ENCODE assay signal across 1 mouse cellular context in genomic region chr2:118914685-118915084, GRCm38 (mm10).
TF ChIP-seq lines count a peak whose summit lies in the region.

No protein-coding gene starts in this region.

TF ChIP-seq in CH12.LX, 34 proteins besides CTCF, POLR2A, EP300 and RAD21 (continued from another document):
- TF ChIP-seq ZMIZ1 (IDR thresholded peaks at IDR 0.05; ENCODE audit: low read depth, low read length), result no peak
TF ChIP-seq in CH12.LX: peak in this region for 0.
